Mouse (Mus musculus) regulatory T cell (primary cell): ENCODE data around the gene Diras2.
"Not testable (repeated sequence)": the region's sequence is repeated elsewhere in the genome, so short reads cannot be mapped to it uniquely, and the experiment has no call there.

ENCODE experiments used
- in situ Hi-C: fragments of 300-600 bp; cut with MboI, MseI; formaldehyde crosslinking; loops from one replicate; pipeline ENCODE4 v1.15.1; 2025; ENCODE audit warnings: high pct_unique_total_duplicates

Gene Diras2

DNA sequence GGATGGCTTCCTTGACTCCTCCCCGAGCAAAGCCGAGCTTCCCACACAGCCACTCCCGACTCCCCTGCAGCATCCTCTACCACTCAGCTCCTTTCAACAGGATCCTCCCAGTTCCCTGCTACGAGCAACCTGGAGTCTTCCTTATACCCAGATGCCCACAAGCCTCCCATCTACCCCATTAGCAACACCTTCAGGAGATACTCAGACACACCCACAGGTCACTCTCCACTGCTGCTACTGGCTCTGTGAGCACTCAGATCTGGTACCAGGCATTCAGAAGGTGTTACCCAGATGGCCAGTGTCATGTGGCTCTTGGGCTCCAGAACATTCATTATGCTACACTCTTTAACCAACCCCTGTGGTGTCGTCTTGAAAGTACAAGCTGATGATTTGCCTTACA is 11.7 kb downstream of the Diras2 start:
- in situ Hi-C loops = no loop called here

DNA sequence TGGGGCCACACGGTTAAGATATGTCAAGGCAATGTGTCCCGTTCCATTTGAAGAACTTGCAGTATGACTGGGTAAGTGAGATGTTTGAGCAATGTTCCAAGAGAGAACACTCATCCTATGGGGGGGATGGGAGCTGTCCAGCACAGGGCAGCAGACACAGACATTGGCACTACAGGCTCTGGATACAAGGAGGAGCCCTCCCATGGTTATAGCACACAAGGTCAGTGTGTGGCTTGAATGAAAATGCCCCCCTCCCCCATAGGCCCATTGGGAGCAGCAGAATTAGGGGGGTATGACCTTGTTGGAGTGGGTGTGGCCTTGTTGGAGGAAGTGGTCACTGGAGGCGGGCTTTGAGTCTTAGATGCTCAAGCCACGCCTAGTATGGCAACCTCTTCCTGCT is 12.7 kb downstream of the Diras2 start:
- in situ Hi-C loops = no loop called here

DNA sequence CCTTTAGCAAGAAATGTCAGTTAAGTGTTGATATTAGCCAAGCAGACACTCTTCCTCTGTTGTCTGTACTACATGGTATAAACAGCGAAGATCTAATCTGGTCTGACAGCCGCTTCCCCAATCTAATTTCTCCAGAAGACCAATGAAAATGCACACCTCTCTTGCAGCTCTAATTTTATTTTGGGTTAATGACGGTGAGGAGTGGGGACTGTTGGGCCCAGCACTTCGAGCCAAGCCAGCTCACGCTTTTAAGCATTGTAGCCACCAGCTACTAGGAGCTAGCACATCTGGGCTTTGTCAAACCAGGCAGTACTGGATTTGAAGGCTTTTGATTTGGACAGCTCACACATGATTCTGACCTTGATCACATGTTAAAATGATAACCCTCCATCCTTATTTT is 14.1 kb downstream of the Diras2 start:
- in situ Hi-C loops = no loop called here

DNA sequence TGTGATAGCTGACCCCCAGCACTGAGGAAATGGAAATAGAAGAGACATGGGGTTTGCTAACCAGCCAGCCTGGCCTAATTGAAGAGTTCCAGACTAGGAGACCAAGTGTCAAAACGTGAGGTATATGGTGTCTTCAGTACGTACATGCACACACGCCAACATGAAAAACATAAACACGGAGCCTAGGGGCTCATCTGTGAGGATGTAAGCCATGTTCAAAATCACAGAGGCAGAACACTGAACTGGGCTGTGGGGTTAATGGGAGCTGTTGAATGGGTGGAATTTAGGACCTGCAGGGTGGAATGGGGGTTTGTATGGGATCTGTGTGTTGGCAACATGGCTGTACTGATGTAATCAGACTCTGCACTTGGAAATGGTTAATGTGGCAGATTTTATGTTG is 14.5 kb downstream of the Diras2 start:
- in situ Hi-C loops = no loop called here

DNA sequence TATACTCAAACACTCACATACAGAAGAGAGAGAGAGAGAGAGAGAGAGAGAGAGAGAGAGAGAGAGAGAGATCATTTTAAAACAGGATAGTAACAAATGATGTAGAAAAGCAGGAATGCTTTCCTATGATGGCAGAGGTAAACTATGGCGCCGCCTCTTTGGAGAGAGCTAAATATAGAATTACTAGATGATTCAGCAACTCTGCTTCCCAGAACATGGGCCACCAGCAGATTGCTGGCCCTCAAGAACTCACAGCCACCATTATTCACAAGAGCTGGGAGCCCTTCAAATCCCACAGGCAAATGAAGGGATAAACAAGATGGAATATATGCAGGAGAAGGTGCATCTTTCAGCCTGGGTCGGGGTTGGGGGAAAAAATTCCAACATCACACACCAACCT is 15.0 kb downstream of the Diras2 start:
- in situ Hi-C loops = no loop called here

DNA sequence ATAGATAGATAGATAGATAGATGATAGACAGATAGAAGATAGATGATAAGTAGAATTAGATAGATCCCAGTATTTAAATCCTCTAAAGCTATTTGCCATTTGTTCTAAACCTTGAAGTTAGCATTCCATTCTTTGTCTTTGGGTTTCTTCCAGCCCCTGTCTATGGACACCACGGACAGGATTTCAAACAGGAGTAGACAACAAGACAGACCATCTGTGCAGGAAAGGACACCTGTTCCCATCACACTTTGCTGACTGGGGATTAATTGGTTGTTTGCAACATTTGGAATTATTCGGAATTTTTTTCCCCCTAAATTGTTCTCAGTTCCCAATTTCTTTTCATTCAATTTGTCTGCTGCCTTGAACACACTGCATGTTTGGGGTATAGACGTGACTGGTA is 17.5 kb downstream of the Diras2 start:
- in situ Hi-C loops = no loop called here

DNA sequence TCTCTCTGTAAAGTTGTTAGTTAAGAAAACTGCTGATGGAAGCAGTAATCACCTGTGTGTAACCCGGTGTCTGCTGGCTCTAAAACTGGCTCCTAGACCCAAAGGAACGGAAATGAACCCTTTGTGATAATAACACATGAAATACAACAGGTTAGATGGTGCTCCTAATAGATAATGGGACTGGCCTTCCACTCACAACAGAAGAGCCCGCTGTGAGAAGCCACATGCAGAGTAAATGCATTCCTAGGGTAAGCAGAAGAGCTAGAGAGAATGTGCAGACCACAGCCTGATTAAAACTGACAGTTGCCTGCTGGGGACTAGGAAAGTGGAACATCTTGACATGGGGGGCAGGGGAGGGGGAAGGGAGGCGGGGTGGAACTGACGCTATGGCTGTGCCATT is 18.7 kb downstream of the Diras2 start:
- in situ Hi-C loops = no loop called here

DNA sequence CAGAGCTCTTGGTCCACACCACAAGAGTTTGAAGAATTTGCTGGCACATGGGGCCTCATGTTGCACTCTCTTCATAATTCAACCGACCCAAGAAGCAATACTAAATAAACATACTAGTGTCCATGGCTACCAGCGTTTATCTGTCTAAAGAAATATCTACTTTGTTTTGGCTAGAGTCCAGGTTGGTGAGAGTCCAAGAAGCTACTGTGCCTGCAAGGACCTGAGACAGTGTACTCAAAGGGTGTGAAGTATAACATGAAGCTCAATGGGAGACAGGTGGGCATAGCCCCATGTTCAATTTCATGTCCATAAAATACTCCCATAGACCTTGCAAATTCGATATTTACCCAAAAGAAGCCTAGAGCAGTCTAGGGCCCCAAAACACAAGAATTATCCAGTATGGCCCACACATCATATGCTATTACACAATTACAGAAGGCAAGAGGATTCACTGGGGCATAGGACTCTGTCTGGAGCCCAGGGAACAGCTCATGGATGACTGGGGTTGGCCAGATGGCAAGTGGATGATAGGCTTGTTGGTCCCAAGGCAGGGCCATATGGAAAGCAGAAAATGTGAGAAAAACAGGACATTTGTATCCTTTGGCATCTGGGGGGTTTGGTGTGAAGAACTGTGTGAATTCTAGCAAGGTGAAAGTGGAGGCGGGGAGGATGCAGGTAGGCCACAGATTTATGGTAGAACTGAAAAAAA is 20.8 kb downstream of the Diras2 start:
- in situ Hi-C loops = no loop called here

DNA sequence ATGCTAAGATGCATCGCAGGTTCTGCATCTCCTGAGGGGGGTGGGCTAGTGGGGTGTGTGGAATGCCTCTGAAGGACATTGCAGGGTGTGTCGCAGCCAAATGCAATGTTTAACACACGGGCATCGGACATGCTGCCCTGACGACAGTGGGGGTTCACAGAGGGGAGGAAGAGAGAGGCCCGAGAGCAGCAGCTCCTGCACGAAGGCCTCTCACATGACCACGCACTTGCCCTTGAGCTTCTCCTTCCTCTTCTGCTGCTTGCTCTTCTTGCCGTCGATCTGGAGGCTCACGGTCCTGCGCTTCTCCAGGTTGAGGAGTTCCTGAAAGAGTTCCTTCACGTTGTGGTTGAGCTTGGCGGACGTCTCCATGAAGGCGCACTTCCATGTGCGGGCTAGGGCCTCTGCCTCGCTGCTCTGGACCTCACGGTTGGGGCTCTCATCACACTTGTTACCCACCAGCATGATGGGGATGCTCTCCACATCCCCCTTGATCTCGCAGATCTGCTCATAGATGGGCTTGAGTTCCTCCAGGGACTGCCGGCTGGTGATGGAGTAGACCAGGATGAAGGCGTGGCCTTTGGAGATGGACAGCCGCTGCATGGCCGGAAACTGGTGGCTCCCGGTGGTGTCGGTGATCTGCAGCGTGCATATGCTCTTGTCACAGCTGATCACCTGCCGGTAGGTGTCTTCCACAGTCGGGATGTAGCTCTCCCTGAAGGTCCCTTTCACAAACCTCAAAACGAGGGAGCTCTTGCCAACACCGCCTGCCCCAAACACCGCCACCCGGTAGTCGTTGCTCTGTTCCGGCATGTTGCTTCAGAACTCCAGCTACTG is 23.4 kb downstream of the Diras2 start:
- in situ Hi-C loops = no loop called here

DNA sequence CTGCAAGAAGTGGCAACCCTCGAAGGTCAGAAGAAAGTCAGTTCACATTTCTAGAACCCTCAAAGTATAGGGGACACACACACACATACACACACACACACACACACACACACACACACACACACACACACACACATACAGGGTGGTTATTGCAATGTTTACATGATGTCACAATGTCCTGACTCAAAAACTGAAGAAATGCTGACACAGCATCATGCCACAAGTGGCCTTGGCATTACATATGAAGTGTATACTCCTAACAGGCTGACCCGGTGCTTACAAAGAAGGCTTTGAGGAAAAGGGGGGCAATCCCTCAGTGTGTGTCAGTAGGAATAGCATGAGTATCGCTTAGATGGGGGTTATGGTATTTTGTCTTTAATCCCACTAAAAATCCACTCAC is 24.3 kb downstream of the Diras2 start:
- in situ Hi-C loops = not testable (repeated sequence)

DNA sequence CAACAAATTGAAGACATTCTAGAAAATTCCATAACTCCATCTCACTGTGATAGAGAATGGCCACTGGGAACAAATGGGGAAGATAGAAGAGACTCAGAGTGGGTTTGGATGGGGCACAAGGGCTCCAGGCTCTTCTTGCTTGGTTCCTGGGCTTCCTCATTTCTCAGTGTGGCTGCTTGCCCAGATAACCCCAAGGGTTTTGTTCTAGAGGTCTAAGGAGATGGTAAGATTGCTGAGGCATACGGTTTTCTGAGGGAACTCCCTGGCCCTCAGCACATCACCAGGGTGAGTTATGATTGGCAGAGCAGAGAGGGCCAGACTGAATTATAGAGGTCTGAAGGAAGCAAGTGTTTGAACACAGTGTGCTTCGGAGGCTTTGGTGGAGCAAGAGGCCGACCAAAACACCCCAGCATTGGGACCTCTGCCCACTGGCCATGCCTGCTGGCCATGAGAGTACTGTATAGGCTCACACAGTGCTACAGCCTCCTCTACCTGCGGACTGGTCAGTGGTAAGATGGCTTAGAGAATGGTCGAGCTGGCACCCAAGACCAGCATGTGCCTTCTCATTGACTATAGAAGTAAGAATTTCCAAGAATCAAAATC is 25.3 kb downstream of the Diras2 start:
- in situ Hi-C loops = not testable (repeated sequence)

DNA sequence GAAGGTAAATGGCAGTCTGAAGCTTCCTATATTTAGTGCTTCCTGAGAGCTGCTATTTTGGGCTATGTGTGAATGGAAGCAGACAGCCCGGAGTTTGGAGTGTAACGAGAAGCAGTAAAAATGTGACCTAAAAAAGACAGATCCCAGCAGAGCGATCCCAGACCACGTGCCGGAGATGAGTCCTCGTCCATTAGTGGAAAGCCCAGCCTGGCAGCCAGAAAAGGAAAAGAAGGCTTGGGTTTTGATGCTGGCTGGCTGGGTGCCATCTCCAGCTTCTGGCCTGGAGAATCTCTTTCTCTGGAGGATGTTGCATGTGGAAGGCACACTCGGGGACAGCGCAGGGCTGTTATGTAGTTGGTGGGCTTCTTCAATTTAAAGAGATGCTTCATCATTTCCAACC is 29.4 kb downstream of the Diras2 start:
- in situ Hi-C loops = no loop called here

DNA sequence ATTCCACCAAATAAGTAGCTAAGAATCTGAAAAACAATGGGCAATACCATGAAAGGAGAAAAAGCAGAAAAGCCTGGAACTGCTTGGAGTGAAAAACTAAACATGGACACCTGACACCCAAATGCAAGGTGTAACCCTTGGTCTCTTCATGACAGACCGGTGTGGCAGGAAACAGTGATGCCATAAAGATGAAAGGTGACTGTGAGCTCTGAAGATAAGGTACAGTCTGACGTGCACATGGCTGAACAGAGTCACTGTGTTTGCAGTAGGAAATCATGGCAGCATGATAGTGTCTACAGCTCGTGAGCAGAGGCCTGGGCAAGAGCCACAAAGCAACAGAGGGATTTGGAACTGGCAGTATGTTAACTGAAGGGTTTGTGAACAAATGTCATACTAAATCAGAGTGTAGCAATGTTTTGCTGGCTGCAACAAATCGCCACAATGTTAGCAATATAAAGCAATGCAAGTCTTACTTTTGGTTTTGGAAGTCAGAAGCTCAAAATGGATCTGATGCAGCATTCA is 34.0 kb downstream of the Diras2 start:
- in situ Hi-C loops = no loop called here

DNA sequence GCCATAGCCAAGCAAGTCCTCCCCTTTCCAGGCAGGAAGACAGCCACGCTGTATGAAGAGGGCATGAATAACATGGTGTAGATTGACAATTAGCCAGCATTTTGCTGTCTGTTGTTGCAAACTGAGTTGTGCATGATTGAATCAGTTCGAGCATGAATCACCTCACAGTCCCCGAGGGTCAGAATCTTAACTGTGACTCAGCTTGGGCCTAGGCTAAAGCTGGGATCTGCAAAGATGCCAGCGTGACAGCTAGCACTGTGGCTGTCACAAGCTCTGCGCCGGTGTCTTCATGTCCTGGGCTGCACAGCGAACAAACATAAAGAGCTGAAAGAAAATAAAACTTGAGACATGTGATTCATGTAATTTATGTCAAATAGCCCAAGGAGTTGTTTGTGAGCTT is 42.3 kb downstream of the Diras2 start:
- in situ Hi-C loops = no loop called here

DNA sequence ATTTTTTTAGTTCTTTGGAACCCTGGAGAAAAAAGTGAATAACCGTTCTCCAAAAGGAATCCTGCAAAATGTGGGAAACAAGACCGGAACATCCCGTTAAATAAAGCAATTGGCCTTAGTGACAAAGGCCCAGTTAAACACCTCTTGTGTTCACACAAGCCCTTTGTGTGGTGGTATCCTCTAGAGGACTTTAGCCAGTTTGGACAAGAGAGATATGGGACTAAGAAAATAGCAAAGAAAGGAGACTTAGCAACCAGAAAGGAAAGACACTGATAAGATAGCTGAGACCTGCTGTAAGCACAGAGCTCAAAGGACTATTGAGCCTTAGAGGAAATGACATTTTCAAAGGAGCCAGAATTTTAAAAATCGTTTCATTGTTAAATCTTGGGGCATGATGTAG is 47.0 kb downstream of the Diras2 start:
- in situ Hi-C loops = no loop called here

DNA sequence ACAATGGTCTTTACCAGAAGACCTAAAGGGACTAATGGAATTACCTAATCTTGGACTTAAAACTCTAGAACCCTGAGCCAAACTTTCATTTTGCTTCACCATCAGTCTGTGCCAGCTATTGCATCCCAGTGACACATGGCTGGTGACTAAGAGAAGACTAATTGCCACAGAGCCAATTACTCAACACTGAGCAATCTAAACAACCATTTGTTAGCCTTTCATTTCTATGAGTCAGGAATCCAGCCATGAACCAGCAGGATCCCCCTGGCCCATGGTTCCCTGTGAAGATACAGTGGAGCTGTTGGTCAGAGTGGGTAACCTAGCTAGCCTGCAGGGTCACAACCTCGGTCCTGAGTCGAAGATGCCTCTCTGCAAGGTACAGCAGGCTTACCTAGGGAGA is 49.3 kb downstream of the Diras2 start:
- in situ Hi-C loops = no loop called here

DNA sequence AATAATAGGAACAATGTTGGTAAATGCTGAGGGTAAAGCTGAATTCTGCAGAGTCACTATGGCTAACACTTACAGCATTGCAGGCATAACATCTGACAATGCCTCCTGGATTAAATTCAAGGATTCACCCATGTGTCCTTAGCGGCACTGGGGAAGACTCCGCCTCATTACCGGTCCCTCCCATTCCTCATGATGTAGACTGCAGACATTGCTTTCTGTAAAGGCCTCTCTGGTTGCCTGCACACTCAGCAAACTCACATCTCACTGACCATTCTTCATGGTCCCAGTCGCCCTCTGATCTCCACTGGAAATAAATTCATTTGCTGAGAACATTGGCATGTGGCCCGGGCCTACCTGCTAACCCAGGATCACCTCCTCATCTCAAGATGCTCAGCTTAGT is 51.9 kb downstream of the Diras2 start:
- in situ Hi-C loops = no loop called here

DNA sequence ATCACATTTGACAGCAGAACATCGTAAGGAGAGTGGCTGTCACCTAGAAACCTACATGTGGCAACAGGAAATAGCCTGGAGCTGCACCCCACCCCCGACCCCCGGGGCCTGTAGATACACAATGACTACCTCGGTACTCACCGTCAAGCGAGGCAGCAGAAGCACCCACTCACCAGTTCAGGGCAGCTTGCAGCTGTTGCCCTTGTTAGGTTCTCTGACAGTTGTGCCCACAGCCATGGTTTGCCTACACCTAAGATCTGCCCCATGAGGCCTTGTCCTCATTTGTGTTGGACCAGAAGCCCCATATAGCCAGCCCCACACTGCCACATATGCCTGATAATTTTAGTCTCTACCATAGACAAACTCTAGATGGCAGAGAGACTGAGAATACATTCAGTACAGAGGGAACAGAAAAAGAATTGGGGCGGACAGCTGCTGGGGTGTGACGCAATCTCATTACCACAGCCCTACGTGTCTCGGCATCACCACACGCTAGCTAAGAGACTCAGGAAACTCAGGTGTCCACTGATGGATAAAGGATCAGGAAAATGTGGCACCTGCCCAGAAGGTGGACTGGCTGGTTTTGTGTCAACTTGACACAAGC is 54.0 kb downstream of the Diras2 start:
- in situ Hi-C loops = no loop called here

DNA sequence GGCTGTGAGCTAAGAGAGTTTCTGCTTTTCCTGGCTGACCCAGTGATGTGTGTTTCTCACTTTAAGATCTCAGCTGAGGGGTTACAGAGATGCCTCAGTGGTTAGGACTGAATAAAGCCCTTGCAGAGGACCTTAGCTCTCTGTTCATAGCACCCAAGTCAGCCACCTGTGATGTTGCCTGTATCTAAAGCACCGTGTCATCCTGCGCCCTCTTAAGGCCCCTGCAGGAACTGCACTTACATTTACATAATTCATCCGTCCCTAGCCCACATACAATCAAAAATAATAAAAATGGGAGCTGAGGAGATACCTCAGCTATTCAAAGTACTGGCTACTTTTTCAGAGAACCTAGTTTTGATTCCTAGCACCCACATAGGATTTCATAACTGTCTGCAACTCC is 54.9 kb downstream of the Diras2 start:
- in situ Hi-C loops = no loop called here

DNA sequence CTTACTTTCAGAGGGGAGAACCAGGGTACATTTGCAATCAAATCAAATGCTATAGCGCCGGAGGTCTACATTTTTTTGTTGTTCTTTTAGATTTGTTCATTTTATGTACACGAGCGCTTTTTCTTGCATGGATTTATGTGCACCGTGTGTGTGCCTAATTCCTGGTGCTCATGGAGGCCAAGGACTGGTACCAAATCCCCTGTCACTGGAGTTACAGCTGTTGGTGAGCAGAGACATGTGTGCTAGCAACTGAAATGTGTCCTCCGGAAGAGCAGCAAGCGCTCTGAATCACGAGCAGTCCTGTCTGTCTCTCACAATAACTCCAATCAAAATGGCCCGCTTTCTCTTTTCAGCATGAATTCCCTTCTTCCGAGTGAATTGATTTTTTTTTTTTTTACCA is 55.8 kb downstream of the Diras2 start:
- in situ Hi-C loops = no loop called here

DNA sequence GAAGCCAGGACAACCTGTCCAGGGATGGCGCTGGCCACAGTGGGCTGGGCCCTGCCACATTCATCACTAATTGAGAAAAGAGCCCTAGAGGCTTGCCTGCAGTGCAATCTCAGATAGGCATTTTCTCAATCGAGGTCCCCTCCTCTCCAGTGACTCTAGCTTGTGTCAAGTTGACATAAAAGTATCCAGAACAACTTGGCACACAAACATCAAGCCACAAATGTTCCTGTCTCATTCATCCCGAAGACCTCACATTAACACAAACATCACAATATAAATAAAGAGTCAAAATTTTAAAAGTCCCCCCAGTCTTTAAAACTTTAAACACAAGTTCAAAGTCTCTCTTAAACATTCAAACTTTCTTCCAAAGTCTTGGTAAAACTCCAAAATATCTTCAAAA is 56.3 kb downstream of the Diras2 start:
- in situ Hi-C loops = no loop called here
